Mouse (Mus musculus) embryo, embryonic 11.5 days (tissue): ENCODE measurements around the gene 4931414P19Rik.
"Not testable (repeated sequence)": the region's sequence is repeated elsewhere in the genome, so short reads cannot be mapped to it uniquely, and the experiment has no call there.

ENCODE experiments used
- DNase-seq: peaks from one replicate; pipeline ENCODE4 v3.0.0-alpha.2; 2012; ENCODE audit warnings: low read depth, low spot score

4931414P19Rik gene

DNA sequence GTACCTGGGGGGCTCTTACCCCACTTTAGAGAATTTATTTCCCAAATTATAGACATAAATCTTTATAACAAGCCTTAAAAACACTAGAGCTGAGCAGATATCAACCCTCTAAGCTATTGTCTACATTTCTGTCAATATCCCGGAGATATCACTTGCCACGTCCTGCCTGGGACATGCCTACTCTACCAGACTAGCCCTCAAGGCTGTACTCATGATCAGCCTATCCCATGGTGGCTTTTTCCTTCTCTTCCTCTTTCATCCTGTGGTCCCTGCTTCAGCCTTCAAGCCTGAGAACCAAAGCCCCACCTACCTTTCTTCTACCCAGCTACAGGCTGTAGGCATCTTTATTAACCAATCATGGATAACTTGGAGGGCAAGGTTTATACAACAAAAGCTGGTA, 24.0 kb upstream of the 4931414P19Rik start:
- DNase-seq: no peak

- DNase-seq: no peak
Observed at GRCm38 (mm10) chr14:54628103-54628502, 22.3 kb upstream of the 4931414P19Rik start.

DNA sequence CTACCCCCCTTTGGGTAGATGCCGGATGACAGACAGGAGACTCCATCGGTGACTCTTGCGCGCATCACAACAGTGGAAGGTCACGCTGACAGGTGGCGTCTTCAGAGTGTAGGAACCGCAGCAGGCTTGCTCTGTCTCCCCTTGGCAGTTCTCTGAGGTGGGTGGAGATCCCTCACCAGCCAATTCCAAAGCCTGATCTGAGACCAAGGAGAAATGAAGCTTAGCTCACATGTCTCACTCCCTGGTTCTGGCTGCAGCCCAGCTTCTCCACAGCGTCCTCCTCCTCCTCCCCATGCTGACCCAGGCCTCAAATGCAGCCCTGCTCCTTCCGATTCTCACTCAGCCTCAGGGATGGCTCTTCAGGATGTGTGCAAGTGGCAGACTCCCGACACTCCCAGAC, 19.2 kb upstream of the 4931414P19Rik start:
- DNase-seq: no peak

GRCm38 (mm10) chr14:54623334-54623733, 17.5 kb upstream of the 4931414P19Rik start:
- no peak for DNase-seq

DNA sequence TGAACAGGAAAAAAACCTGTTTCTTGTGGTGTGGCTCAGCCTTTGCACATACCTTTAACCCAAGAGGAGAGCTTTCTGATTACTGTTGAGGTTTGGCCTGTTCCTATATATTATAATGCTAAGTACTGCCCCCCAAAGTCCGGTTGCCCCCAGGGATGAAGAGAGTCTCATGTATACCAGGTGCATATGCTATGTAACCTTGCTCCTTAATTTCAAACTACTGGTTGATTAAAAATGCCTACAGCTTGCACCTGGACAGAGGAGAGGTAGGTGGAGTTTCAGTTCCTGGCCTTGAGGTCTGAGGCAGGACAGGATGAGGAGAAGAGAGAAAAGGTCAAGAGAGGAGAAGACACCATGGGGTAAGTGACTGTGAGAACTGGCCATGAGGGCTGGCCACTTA, 15.3 kb upstream of the 4931414P19Rik start, which contains the start of gene Psmb11:
Psmb11 (plus strand) TSS at position 301 of the 400 bp plus-strand sequence.
- no peak for DNase-seq

DNA sequence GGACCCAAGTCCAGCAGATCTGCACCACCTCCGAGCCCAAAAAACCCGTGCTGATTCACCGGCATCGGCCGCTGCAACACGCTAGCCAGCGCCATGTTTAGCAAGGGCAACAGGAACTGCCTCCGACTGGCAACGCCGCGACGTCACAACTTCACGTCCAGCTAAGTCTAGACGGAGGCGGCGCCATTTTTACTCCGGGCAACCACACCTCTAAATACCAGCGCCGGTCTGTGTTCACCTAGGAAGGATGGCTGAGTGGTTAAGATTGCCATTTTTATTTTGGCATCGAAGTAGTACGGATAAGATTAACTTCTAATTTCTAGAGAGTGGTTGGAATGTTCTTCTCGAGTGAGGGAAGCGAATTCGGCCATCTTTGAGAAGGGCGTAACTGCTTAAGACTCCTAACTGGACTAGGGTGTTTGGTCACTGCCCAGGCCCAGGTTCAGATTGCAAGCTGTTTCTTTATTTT, 12.1 kb upstream of the 4931414P19Rik start, which contains the start of gene Psmb5:
Psmb5 (minus strand) TSS at position 126 of the 469 bp plus-strand sequence.
- peak; percentile 86 for DNase-seq

- DNase-seq: no peak
Observed at GRCm38 (mm10) chr14:54617152-54617896, 11.5 kb upstream of the 4931414P19Rik start.

- DNase-seq: no peak
Observed at GRCm38 (mm10) chr14:54616226-54616825, 10.5 kb upstream of the 4931414P19Rik start.

GRCm38 (mm10) chr14:54614130-54614529, 8.3 kb upstream of the 4931414P19Rik start:
- not testable (repeated sequence) for DNase-seq

- no peak for DNase-seq
Observed at GRCm38 (mm10) chr14:54610648-54611047, 4.9 kb upstream of the 4931414P19Rik start.

GRCm38 (mm10) chr14:54609962-54610361, 4.2 kb upstream of the 4931414P19Rik start:
- no peak for DNase-seq

DNA sequence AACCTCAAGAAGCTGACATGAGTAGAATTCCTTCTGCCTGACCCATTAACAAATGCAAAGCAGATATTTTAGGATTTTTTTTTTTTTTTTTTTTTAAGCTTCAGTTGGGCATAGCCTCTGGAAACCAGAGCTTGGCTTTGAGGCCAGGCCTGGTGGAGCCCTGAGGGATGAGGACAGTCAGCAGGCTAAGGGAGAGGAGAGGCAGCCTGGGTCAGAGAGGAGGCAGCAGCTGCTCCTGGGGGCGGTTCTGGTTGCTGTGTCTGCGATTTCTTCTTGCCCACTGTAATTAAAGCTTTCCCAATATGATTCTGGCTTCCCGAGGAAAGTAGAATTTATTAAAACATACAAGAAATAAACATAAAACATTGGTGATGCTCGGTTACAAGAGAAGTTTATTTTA, 3.5 kb upstream of the 4931414P19Rik start:
- DNase-seq: no peak

DNA sequence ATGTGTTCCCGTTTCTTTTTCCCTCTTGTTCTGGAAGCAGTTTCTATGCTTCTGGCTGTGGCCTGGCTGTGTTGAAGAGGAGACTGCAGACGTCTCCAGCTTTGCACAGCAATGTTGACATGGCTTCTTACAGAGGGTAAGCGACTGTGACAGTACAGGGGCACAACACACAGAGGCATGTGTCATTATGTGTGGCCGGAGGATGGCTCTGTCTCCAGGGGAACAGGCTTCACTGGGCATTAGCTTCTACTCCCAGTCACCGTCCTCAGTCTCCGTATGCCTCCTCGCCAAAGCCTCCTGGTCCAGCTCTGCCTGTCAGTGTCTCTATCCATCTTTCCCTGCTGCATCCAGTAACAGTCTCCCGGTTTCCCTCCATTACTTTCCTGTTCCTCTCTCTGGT, 1.4 kb upstream of the 4931414P19Rik start:
- DNase-seq: no peak

DNA sequence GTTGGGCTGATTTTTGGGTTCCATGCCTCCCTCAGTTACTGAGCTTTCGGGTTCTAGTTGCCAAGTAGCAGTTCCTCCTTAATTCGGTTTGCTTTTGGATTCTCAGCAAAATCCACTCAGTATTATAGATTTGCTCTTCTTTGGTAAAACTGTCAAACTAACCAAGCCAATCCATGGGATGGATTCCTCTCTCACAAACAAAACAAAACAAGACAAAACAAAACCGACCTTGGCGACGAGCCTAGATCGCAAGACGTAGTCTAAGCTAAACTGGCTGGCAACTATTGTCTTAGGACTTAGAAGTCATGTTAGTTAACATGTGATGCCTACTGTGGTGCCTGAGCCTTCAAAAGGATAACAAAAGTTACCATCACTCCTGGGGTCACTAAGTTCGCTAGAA, 2.1 kb downstream of the 4931414P19Rik start:
- no peak for DNase-seq

- DNase-seq: peak; percentile 94
Observed at GRCm38 (mm10) chr14:54603038-54603654, 2.6 kb downstream of the 4931414P19Rik start.

- DNase-seq: no peak
Observed at GRCm38 (mm10) chr14:54602613-54603012, 3.2 kb downstream of the 4931414P19Rik start.

- no peak for DNase-seq
Observed at GRCm38 (mm10) chr14:54601601-54602000, 4.2 kb downstream of the 4931414P19Rik start.

- no peak for DNase-seq
Observed at GRCm38 (mm10) chr14:54597084-54597483, 8.7 kb downstream of the 4931414P19Rik start.

- no peak for DNase-seq
Observed at GRCm38 (mm10) chr14:54594631-54595414, 11.0 kb downstream of the 4931414P19Rik start.

GRCm38 (mm10) chr14:54594055-54594454, 11.7 kb downstream of the 4931414P19Rik start:
- DNase-seq: no peak

DNA sequence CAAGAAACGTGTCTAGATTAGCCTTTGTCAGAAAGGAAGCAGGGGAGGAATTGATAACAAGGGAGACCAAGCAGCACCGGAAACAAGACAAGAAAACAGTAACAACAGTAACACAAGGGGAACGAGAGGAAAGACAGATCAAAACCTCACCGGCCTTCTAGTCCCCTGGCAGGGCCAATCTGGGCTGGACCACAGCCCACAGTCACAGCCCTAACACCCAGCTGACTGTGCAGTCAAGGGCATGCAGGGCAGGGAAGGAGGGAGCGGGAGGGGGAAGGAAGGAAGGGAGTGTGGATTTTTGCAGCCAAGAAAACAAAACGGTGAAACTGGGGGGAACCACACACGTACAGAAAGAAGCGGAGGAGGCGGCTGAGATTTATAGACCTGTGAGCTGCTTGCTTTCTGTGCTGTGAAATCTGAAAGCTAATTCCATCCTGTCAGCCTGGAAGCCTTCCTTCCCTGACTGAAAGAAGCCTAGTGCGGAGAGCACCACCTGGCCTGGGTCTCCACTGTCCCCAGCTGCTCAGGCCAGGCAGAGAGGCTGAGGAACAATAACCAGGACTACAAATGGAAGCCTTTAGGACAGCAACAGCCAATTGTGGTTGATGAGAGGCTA, 13.4 kb downstream of the 4931414P19Rik start:
- no peak for DNase-seq
